Mouse (Mus musculus) WW6 (cell line): Measurements from ENCODE around the gene Rhox13.

Source experiments
- DNase-seq: peaks from one replicate; pipeline ENCODE4 v3.0.0-alpha.2; 2013; ENCODE audit warnings: low read depth, low spot score

The Rhox13 gene

GRCm38 (mm10) chrX:38120982-38121381, at the start of gene Rhox13:
TSS of gene Rhox13 (plus strand) at chrX:38121219.
- no peak for DNase-seq

DNA sequence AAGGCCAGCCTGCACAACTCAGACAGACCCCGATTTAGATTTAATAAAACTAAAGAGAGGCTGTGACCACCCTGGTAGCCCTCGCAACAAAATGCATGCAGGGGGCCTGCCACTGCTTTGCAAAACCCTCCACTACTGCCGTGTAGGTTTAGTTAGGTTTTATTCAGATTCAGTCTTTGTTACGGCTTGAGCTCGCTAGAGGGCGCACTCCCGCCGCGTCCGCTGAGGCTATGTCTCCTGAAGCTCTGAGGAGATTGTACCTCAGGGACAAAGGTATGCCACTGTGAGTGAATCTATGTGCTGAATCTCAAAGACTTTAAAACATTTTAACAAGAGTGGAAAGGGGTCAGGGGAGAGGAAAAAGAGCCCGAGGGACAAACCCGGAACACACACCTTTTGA, 36.8 kb upstream of the Rhox13 start:
- no peak for DNase-seq

GRCm38 (mm10) chrX:38085041-38085440, 36.0 kb upstream of the Rhox13 start, which contains the start of gene Rhox11:
TSS of gene Rhox11 (minus strand) at chrX:38085141.
- DNase-seq: no peak

DNA sequence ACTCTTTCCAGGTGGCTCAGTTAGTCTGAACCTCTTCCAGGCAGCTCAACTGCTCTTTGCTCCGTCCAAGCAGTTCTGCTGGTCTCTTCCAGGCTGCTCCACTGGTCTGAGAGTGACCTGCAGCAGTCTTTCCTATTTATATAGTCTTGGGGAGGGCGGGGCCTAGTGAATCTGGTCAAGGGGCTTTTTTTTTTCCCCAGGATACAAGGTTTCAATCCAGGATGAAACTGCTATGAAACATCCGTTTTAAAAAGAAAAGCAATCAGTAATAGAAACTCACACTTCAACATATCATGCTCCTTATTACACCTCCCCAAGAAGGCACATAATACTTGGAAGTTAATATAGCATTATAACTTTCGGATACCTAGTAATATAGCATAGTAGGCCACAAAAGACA, 10.2 kb upstream of the Rhox13 start, which contains the start of gene Rhox12:
TSS of gene Rhox12 (minus strand) at position 101 of the 400 bp plus-strand sequence.
- no peak for DNase-seq

- no peak for DNase-seq
Observed at GRCm38 (mm10) chrX:38121478-38121877, 459 bp downstream of the Rhox13 start.

DNA sequence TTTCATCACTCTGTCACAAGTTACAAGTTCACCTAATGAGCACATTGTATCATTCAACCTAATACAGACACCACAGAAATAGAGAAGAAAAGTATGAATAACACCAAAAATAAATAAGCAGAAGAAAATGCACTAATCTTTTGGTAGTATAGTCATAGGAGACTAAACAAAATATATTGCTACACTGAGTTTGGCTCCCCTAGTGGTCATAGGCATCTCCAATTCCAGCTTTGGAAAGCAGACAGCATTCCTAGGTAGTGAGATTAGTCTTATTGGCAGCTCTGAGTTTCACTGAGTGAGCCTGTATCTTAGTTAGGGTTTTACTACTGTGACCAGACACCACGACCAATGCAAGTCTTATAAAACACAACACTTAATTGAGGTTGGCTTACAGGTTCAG, 38.1 kb downstream of the Rhox13 start:
- no peak for DNase-seq

DNA sequence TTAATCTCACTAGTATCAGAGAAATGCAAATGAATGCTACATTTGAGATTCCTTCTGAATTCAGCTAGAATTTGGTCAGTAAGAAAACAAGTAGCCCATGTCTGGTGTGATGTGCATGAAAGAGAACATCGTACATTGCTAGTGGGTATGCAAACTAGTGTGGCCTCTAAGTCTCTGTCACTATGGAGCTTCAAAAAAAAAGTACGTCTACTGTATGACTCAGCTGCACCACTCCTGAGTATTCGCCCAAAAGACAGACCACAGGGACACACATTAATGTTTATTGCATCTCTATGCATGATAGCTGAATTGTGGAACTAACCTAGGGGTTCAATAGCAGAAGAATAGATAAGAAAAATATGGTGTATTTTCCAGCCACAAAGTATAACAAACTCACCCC, 44.3 kb downstream of the Rhox13 start:
- no peak for DNase-seq

- DNase-seq: no peak
Observed at GRCm38 (mm10) chrX:38166064-38166463, 45.0 kb downstream of the Rhox13 start.

GRCm38 (mm10) chrX:38166592-38166991, 45.6 kb downstream of the Rhox13 start:
- DNase-seq: no peak
